Mouse (Mus musculus): ENCODE measurements at regions not wholly inside any gene's neighbourhood (a gene's known extent, or its start where the extent isn't known, plus 50 kb on each side); places are given as distances from the start of the nearest gene placed in this dataset.

DNA sequence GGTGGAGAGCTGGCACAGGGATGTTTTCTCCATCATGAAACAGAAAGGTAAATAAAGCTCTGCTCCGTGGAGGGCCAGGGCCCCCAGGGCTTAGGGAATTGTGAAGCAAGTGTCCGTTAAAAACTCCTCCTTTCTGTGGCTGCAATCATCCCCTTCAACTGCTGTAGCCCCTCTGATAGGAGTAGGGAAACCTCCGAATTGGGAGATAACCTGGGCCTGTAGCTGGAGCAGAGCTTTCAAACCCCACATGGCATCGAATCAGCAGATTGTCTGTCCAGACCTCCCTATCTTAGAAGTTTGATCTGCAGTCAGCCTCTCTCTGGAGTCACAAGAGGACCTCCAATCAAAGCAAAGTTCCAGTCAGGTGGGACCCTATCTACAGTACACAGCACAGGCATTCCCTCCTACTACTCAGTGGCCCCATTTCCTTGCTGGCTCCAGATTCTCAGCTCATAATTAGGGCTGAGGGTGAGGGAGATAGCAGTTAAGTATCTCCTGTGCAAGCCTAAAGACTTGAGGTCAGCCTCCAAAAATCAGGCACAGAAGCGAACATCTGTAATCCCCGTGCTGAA, 168.8 kb downstream of the Rpl14 start:
- no peaks in the 10 kb centered on the region for H3K9me3 ChIP-seq (ENCODE audit: control insufficient read depth, low read length)
- no peak for ATAC-seq (ENCODE audit: insufficient read depth, low FRiP score, low TSS enrichment)
- no peaks in the 10 kb centered on the region for H3K27me3 ChIP-seq (ENCODE audit: control insufficient read depth, insufficient read depth, low read length)
- H3K4me2 ChIP-seq (ENCODE audit: low read depth) = no peak overlapping the region
- peak overlapping the region; percentile 29 for H3K9ac ChIP-seq (ENCODE audit: low read length)
- DNase-seq (ENCODE audit: low spot score) = no peak
- H3K27ac ChIP-seq (ENCODE audit: low read depth, low read length) = peak overlapping the region; percentile 53; the same call in 1 of the 2 replicates
- no peaks in the 10 kb centered on the region for H3K4me1 ChIP-seq (ENCODE audit: control insufficient read depth, insufficient read depth, low read length)
- 50% methylated on average over 6 of the region's 6 CpGs for WGBS
- no peaks in the 10 kb centered on the region for H3K36me3 ChIP-seq (ENCODE audit: control insufficient read depth, insufficient read depth, low read length)
- H3K4me3 ChIP-seq (ENCODE audit: low read depth, low read length) = no peak overlapping the region

DNA sequence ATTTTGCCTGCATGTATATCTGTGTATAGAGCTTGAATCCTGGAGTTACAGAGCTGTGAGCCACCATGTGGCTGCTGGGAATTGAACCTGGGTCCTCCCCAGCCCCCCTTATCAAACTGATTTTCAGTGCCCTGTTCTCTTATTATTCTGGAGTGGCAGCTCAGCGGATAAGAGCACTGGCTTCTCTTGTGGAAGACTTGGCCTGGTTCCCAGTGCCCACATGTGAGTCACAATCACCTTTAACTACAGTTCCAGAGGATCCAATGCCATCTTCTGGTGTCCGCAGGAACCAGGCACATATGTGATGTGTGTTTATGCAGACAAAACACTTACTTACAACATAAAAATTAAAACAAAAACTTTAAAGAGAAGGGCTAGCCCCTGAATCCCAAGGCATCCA, 170.3 kb downstream of the Rpl14 start:
- DNase-seq (ENCODE audit: low spot score) (no peak), ATAC-seq (ENCODE audit: insufficient read depth, low FRiP score, low TSS enrichment) (no peak)
- Histone ChIP-seq H3K4me2 (ENCODE audit: low read depth) (no peak overlapping the region), H3K4me1 (ENCODE audit: control insufficient read depth, insufficient read depth, low read length) (no peaks in the 10 kb centered on the region), H3K36me3 (ENCODE audit: control insufficient read depth, insufficient read depth, low read length) (no peaks in the 10 kb centered on the region), H3K9me3 (ENCODE audit: control insufficient read depth, low read length) (no peaks in the 10 kb centered on the region), H3K27me3 (ENCODE audit: control insufficient read depth, insufficient read depth, low read length) (no peaks in the 10 kb centered on the region), H3K9ac (ENCODE audit: low read length) (no peak overlapping the region), H3K4me3 (ENCODE audit: low read depth, low read length) (no peak overlapping the region), H3K27ac (ENCODE audit: low read depth, low read length) (no peak overlapping the region)
- 93% methylated on average over 2 of the region's 2 CpGs for WGBS

DNA sequence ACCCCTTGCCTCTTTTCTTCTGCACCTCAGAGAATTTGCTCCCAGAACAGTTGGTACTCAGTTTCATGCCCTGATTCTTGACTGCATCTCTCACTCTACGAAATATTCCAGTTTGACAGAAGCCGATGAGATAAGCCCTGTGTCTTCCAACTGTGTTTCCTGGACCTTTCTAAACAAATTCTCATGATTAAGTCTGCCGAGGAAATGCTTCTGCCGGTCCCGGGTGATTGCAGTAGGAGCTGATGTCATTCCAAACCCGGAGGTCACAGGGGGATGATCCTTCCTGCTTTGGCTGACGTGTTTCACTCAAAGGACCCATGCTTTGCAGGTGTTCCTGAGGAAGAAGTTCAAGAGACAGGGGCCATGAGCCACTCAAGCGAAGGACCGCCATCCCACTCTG, 172.2 kb downstream of the Rpl14 start:
- WGBS = 89% methylated on average over 9 of the region's 9 CpGs
- no peak overlapping the region for H3K4me3 ChIP-seq (ENCODE audit: low read depth, low read length)
- no peak overlapping the region for H3K27ac ChIP-seq (ENCODE audit: low read depth, low read length)
- ATAC-seq (ENCODE audit: insufficient read depth, low FRiP score, low TSS enrichment) = no peak
- H3K9me3 ChIP-seq (ENCODE audit: control insufficient read depth, low read length) = no peaks in the 10 kb centered on the region
- no peak overlapping the region for H3K4me2 ChIP-seq (ENCODE audit: low read depth)
- H3K4me1 ChIP-seq (ENCODE audit: control insufficient read depth, insufficient read depth, low read length) = no peaks in the 10 kb centered on the region
- no peak for DNase-seq (ENCODE audit: low spot score)
- H3K36me3 ChIP-seq (ENCODE audit: control insufficient read depth, insufficient read depth, low read length) = no peaks in the 10 kb centered on the region
- H3K27me3 ChIP-seq (ENCODE audit: control insufficient read depth, insufficient read depth, low read length) = no peaks in the 10 kb centered on the region
- H3K9ac ChIP-seq (ENCODE audit: low read length) = no peak overlapping the region

DNA sequence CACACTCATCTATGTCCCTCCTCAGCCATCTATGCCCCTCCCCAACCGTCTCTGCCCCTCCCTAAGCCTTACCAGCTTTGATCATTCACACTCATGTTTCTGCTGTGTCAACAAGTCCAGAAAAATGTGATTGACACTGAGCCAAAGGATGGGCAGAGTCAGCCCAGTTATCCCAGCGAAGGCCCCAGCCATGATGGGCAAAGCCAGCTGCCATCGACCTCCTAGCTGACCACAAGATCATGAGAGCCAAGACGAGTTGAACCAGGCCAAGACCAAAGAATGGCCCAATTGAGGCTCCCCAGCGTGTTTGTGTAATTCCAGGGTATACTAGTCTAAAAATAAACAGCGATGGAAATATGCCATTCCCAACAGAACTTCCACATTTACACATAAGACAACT, 174.4 kb downstream of the Rpl14 start:
- 86% methylated on average over 6 of the region's 6 CpGs for WGBS
- Histone ChIP-seq H3K9ac (ENCODE audit: low read length) (no peak overlapping the region), H3K4me1 (ENCODE audit: control insufficient read depth, insufficient read depth, low read length) (no peaks in the 10 kb centered on the region), H3K27ac (ENCODE audit: low read depth, low read length) (no peak overlapping the region), H3K4me3 (ENCODE audit: low read depth, low read length) (no peak overlapping the region), H3K4me2 (ENCODE audit: low read depth) (no peak overlapping the region), H3K27me3 (ENCODE audit: control insufficient read depth, insufficient read depth, low read length) (no peaks in the 10 kb centered on the region), H3K9me3 (ENCODE audit: control insufficient read depth, low read length) (no peaks in the 10 kb centered on the region), H3K36me3 (ENCODE audit: control insufficient read depth, insufficient read depth, low read length) (no peaks in the 10 kb centered on the region)
- ATAC-seq (ENCODE audit: insufficient read depth, low FRiP score, low TSS enrichment) = no peak
- DNase-seq (ENCODE audit: low spot score) = no peak

DNA sequence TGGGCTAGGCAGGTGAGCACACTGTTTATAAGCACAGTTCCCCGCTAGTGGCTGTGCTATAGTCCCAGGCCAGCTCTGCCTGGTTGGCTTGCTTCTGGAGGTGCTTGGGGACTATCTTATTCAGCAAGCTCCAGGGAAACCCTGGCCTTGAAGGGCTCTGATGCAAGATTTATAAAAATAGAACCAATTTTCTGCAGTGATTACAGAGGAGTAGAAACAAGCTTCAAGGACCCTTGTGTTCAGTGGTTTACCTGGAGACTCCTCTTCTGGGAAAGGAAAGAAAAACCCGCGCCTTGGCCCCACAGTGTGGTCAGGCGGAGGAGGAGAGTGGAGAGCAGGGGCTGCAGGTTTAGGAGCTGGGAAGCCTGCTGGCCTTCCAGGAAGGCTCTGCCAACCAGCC, 178.2 kb upstream of the Ctnnb1 start:
- ATAC-seq (ENCODE audit: insufficient read depth, low FRiP score, low TSS enrichment) (no peak), DNase-seq (ENCODE audit: low spot score) (no peak)
- no peaks in the 10 kb centered on the region for H3K27me3 ChIP-seq (ENCODE audit: control insufficient read depth, insufficient read depth, low read length)
- no peak overlapping the region for H3K9ac ChIP-seq (ENCODE audit: low read length)
- 88% methylated on average over 4 of the region's 4 CpGs for WGBS
- no peaks in the 10 kb centered on the region for H3K36me3 ChIP-seq (ENCODE audit: control insufficient read depth, insufficient read depth, low read length)
- H3K4me3 ChIP-seq (ENCODE audit: low read depth, low read length) = no peak overlapping the region
- H3K4me1 ChIP-seq (ENCODE audit: control insufficient read depth, insufficient read depth, low read length) = no peaks in the 10 kb centered on the region
- H3K4me2 ChIP-seq (ENCODE audit: low read depth) = no peak overlapping the region
- H3K27ac ChIP-seq (ENCODE audit: low read depth, low read length) = no peak overlapping the region
- no peaks in the 10 kb centered on the region for H3K9me3 ChIP-seq (ENCODE audit: control insufficient read depth, low read length)

DNA sequence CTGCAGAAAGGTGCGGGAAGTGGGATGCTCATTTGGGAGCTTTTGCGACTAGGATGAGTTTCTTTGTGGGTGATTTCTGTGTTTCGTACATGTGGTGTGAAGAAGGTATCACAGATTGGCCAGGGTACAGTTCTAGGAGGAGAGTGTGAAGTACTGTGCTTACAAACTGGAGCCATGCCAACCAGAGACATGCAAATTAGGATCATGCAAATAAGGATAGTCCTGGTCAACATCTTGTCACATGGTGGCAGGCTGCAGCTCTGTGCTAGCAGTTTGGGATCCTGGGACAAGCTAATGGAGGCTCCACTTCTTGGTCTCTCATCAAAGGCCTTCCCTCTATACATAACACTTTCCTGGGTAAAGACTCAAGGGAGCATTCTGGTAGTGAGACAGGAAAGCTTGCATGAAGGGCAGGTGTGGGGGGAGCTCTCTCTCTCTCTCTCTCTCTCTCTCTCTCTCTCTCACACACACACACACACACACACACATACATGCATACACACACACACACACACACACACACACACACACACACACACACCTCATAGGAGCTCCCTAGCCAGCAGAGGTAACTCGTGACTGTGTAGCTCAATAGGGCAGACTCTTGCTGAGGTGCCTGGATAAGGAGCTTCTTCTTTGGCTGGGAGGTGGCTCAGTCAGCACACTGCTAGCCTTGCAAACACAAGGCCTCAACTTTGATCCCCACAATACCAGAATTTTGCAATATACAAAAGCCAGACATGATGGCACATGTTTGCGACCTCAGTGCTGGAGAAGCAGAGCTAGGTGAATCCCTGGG, 177.1 kb upstream of the Ctnnb1 start:
- no peaks in the 10 kb centered on the region for H3K27me3 ChIP-seq (ENCODE audit: control insufficient read depth, insufficient read depth, low read length)
- DNase-seq (ENCODE audit: low spot score) (no peak), ATAC-seq (ENCODE audit: insufficient read depth, low FRiP score, low TSS enrichment) (no peak; the same call in 1 of the 2 replicates)
- H3K4me3 ChIP-seq (ENCODE audit: low read depth, low read length) = no peak overlapping the region
- no peak overlapping the region for H3K27ac ChIP-seq (ENCODE audit: low read depth, low read length)
- no peak overlapping the region for H3K9ac ChIP-seq (ENCODE audit: low read length)
- no peak overlapping the region for H3K4me2 ChIP-seq (ENCODE audit: low read depth)
- WGBS = 86% methylated on average over 5 of the region's 5 CpGs
- H3K36me3 ChIP-seq (ENCODE audit: control insufficient read depth, insufficient read depth, low read length) = no peaks in the 10 kb centered on the region
- H3K9me3 ChIP-seq (ENCODE audit: control insufficient read depth, low read length) = no peaks in the 10 kb centered on the region
- H3K4me1 ChIP-seq (ENCODE audit: control insufficient read depth, insufficient read depth, low read length) = no peaks in the 10 kb centered on the region

DNA sequence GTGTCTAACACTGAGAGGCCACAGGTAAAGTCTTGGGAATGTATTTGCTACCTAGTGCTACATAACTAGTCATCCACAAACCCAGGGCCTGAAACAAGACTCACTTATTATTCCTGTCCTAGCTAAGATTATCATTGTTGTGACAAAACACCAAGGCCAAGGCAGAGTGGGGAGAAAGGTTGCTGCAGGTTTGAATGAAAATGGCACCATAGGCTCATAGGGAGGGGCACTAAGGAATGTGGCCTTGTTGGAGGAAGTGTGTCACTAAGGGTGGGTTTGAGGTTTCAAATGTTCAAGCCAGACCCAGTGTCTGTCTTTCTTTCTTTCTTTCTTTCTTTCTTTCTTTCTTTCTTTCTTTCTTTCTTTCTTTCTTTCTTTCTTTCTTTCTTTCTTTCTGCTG, 174.9 kb upstream of the Ctnnb1 start:
- Histone ChIP-seq H3K4me3 (ENCODE audit: low read depth, low read length) (no peak overlapping the region), H3K9me3 (ENCODE audit: control insufficient read depth, low read length) (no peaks in the 10 kb centered on the region), H3K4me2 (ENCODE audit: low read depth) (no peak overlapping the region), H3K27ac (ENCODE audit: low read depth, low read length) (no peak overlapping the region), H3K4me1 (ENCODE audit: control insufficient read depth, insufficient read depth, low read length) (no peaks in the 10 kb centered on the region), H3K9ac (ENCODE audit: low read length) (no peak overlapping the region), H3K27me3 (ENCODE audit: control insufficient read depth, insufficient read depth, low read length) (no peaks in the 10 kb centered on the region), H3K36me3 (ENCODE audit: control insufficient read depth, insufficient read depth, low read length) (no peaks in the 10 kb centered on the region)
- ATAC-seq (ENCODE audit: insufficient read depth, low FRiP score, low TSS enrichment) (no peak), DNase-seq (ENCODE audit: low spot score) (no peak)

DNA sequence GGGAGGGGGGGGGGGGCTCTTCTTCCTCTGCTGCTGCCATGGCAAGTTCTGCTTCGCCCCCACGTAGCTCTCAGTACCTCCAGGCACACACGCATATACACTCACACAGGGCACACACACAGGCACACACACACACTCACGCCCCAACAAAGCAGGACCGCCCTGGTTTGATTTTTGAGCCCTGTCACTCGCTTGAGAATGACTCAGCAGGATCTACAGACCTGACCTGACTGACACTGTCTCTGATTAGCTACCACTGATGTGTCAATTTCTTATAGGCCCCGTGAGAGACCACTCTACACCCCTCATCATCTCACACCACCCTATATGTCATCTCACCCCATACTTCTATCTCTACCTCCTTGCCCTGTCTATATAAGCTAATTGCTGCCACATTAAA, 173.5 kb upstream of the Ctnnb1 start:
- Histone ChIP-seq H3K9ac (ENCODE audit: low read length) (no peak overlapping the region), H3K4me1 (ENCODE audit: control insufficient read depth, insufficient read depth, low read length) (no peaks in the 10 kb centered on the region), H3K4me2 (ENCODE audit: low read depth) (no peak overlapping the region), H3K9me3 (ENCODE audit: control insufficient read depth, low read length) (no peaks in the 10 kb centered on the region), H3K4me3 (ENCODE audit: low read depth, low read length) (no peak overlapping the region), H3K27me3 (ENCODE audit: control insufficient read depth, insufficient read depth, low read length) (no peaks in the 10 kb centered on the region), H3K27ac (ENCODE audit: low read depth, low read length) (no peak overlapping the region), H3K36me3 (ENCODE audit: control insufficient read depth, insufficient read depth, low read length) (no peaks in the 10 kb centered on the region)
- ATAC-seq (ENCODE audit: insufficient read depth, low FRiP score, low TSS enrichment) (no peak), DNase-seq (ENCODE audit: low spot score) (no peak)
- WGBS = 84% methylated on average over 7 of the region's 7 CpGs

DNA sequence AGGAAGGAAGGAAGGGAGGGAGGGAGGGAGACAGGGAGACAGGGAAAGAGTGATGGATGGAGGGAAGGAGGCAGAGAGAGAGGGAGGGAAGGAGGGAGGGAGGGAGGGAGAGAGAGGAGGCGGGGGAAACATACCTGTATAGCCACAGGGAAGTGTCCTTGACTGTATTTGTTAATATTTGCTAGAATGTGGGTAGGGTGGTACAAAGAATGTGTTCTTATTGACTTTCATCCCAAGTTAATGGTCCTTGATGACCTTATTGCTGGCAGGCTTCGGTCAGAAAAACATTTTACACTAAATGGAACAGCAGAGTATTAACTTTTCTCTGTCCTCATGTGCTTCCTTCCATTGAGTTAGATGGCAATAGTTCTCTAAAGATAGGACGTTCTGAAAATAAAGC, 171.0 kb upstream of the Ctnnb1 start:
- Histone ChIP-seq H3K9me3 (ENCODE audit: control insufficient read depth, low read length) (no peaks in the 10 kb centered on the region), H3K4me1 (ENCODE audit: control insufficient read depth, insufficient read depth, low read length) (no peaks in the 10 kb centered on the region), H3K27ac (ENCODE audit: low read depth, low read length) (no peak overlapping the region), H3K9ac (ENCODE audit: low read length) (no peak overlapping the region), H3K4me3 (ENCODE audit: low read depth, low read length) (no peak overlapping the region), H3K36me3 (ENCODE audit: control insufficient read depth, insufficient read depth, low read length) (no peaks in the 10 kb centered on the region), H3K27me3 (ENCODE audit: control insufficient read depth, insufficient read depth, low read length) (no peaks in the 10 kb centered on the region), H3K4me2 (ENCODE audit: low read depth) (no peak overlapping the region)
- WGBS = 93% methylated on average over 3 of the region's 3 CpGs
- DNase-seq (ENCODE audit: low spot score) = no peak
- ATAC-seq (ENCODE audit: insufficient read depth, low FRiP score, low TSS enrichment) = no peak
